Mouse (Mus musculus): ENCODE measurements at regions not wholly inside any gene's neighbourhood (a gene's known extent, or its start where the extent isn't known, plus 50 kb on each side); places are given as distances from the start of the nearest gene placed in this dataset.

DNA sequence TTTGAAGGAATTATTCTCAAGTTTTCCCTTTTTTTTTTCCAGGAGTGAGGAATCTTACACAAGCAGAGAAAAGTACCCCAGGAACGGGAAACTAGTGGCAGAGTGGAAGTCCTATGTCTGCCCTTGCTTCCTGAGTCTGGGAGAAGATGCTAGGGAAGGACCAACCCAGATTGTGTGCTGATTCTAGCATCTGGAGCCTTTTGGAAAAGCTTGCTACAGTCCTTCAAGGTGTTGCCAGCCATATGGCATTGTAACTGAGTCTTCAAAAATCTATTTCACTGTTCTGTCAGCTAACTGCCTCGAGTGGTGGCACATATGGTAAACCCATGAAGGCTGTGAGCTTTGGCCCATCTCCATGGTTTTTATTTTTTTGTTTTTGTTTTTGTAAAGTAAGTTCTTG lies 432.3 kb downstream of the Adamts20 start:
- TF ChIP-seq EP300 (IDR thresholded peaks at IDR 0.05; ENCODE audit: insufficient read depth, low read depth, low read length) (no peak), CTCF (IDR thresholded peaks at IDR 0.05) (no peak), POLR2A (IDR thresholded peaks at IDR 0.05; ENCODE audit: insufficient read depth, low read depth, low read length) (no peak)
